Mouse (Mus musculus): ENCODE measurements around the gene Tmprss9. TPM values are rescaled to one million over a fixed set of nuclear protein-coding genes. Genes with fewer than 3 reads are reported as not detected.

Tmprss9 gene
- total and polyA plus RNA-seq, 3 experiments = 0.15 to 0.25 TPM; not detected in 1

DNA sequence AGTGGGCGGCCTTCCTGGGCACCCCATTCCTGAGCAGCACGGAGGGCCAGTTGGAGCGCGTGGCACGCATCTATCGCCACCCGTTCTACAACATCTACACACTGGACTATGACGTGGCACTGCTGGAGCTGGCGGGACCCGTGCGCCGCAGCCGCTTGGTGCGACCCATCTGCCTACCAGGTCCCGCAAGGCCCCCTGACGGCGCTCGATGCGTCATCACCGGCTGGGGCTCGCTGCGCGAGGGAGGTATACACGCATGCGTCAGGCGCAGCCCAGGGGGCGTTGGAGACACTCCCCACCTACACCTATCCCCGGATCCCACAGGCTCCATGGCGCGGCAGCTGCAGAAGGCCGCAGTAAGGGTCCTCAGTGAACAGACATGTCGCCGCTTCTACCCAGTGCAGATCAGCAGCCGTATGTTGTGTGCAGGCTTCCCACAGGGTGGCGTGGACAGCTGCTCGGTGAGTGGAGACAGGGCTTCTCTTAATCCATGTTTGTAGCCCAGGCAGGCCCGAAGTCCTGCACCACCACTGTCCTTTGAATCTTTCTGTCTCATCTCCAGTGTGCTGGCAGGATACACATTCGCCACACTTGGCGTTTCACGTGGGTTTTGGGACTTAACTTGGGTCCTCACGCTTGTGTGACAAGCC is 26.3 kb downstream of the Tmprss9 start:
- Histone ChIP-seq H3K4me3 (ENCODE audit: control insufficient read depth in 1 of 2, insufficient read depth in 1 of 2, low read depth in 2 of 2, low read length in 2 of 2) (no peak overlapping the region), H3K27ac (ENCODE audit: control insufficient read depth, low read depth, low read length) (no peak overlapping the region), H3K4me1 (ENCODE audit: control insufficient read depth in 1 of 2, insufficient read depth in 2 of 2, low read length in 2 of 2) (peaks cover 0 to 8% of the 10 kb centered on the region in 2 experiments; a peak in 2 of 4 replicates), H3K79me2 (ENCODE audit: control insufficient read depth, insufficient read depth, low read length, poor library complexity) (peaks cover 17% of the 10 kb centered on the region), H3K27me3 (ENCODE audit: control insufficient read depth in 1 of 2, insufficient read depth in 2 of 2, low read length in 2 of 2) (no peaks in the 10 kb centered on the region), H3K9me3 (replicated peaks; ENCODE audit: insufficient read depth, low read length) (no peaks in the 10 kb centered on the region), H3K36me3 (ENCODE audit: control insufficient read depth in 1 of 2, insufficient read depth in 2 of 2, low read length in 2 of 2) (peaks cover 0 to 5% of the 10 kb centered on the region in 2 experiments; a peak in 2 of 4 replicates), H3K9ac (ENCODE audit: control insufficient read depth, low read depth, low read length, poor library complexity, severe bottlenecking) (no peak overlapping the region)
- peak; percentile 17; the same call in 1 of the 2 replicates for TF ChIP-seq POLR2AphosphoS2 (IDR thresholded peaks at IDR 0.05; ENCODE audit: low read length)
- TF ChIP-seq MEF2A (IDR thresholded peaks at IDR 0.05; ENCODE audit: extremely low read depth, insufficient replicate concordance, low read depth, low read length, poor library complexity, severe bottlenecking) = no peak
- peak in 1 of 2 experiments; percentile 8; a peak in 1 of 4 replicates for TF ChIP-seq POLR2A (IDR thresholded peaks at IDR 0.05; ENCODE audit: control insufficient read depth in 1 of 2, insufficient read depth in 1 of 2, low read depth in 1 of 2, low read length in 2 of 2, poor library complexity in 1 of 2)
- no peak for DNase-seq (ENCODE audit: low read depth, low spot score)

DNA sequence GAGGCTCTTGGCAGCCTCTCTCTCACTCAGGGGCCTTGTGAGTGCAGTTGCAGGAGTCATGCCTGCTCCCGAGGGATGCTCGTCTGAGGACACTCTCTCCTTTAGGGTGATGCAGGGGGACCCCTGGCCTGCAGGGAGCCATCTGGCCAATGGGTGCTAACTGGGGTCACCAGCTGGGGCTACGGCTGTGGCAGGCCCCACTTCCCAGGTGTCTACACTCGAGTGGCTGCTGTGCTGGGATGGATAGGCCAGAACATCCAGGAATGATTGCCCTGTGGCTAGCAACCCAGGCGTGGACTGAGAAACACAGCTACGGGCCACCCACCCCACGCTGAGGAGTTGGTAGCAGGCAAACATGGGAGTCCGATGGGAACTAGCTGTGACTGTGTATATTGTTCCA is 27.4 kb downstream of the Tmprss9 start:
- Histone ChIP-seq H3K27ac (ENCODE audit: control insufficient read depth, low read depth, low read length) (no peak overlapping the region), H3K4me1 (ENCODE audit: control insufficient read depth in 1 of 2, insufficient read depth in 2 of 2, low read length in 2 of 2) (peaks cover 0 to 8% of the 10 kb centered on the region in 2 experiments; a peak in 2 of 4 replicates), H3K27me3 (ENCODE audit: control insufficient read depth in 1 of 2, insufficient read depth in 2 of 2, low read length in 2 of 2) (no peaks in the 10 kb centered on the region), H3K9me3 (replicated peaks; ENCODE audit: insufficient read depth, low read length) (no peaks in the 10 kb centered on the region), H3K4me3 (ENCODE audit: control insufficient read depth in 1 of 2, insufficient read depth in 1 of 2, low read depth in 2 of 2, low read length in 2 of 2) (peak overlapping the region in 1 of 2 experiments; percentile 90; a peak in 2 of 4 replicates), H3K9ac (ENCODE audit: control insufficient read depth, low read depth, low read length, poor library complexity, severe bottlenecking) (peak overlapping the region; percentile 90), H3K36me3 (ENCODE audit: control insufficient read depth in 1 of 2, insufficient read depth in 2 of 2, low read length in 2 of 2) (peaks cover 0 to 5% of the 10 kb centered on the region in 2 experiments; a peak in 2 of 4 replicates), H3K79me2 (ENCODE audit: control insufficient read depth, insufficient read depth, low read length, poor library complexity) (peaks cover 17% of the 10 kb centered on the region)
- TF ChIP-seq POLR2AphosphoS5 (IDR thresholded peaks at IDR 0.05; ENCODE audit: borderline replicate concordance, low read depth, low read length) (no peak), CHD1 (IDR thresholded peaks at IDR 0.05; ENCODE audit: low read depth, low read length) (no peak), HCFC1 (IDR thresholded peaks at IDR 0.05; ENCODE audit: low read depth, low read length) (no peak), USF2 (IDR thresholded peaks at IDR 0.05; ENCODE audit: borderline replicate concordance in 1 of 2, insufficient read depth in 1 of 2, low read depth in 1 of 2, low read length in 2 of 2) (no peak), POLR2A (IDR thresholded peaks at IDR 0.05; ENCODE audit: control insufficient read depth in 1 of 2, insufficient read depth in 1 of 2, low read depth in 1 of 2, low read length in 2 of 2, poor library complexity in 1 of 2) (no peak), NELFE (IDR thresholded peaks at IDR 0.05; ENCODE audit: low read depth, low read length) (no peak), MXI1 (IDR thresholded peaks at IDR 0.05; ENCODE audit: low read depth, low read length) (no peak), TCF12 (IDR thresholded peaks at IDR 0.05; ENCODE audit: low read depth, low read length) (no peak), GATA1 (IDR thresholded peaks at IDR 0.05; ENCODE audit: low read depth, low read length) (no peak), USF1 (IDR thresholded peaks at IDR 0.05; ENCODE audit: low read depth, low read length) (no peak), SIN3A (IDR thresholded peaks at IDR 0.05; ENCODE audit: low read length) (no peak)
- no peak for DNase-seq (ENCODE audit: low read depth, low spot score)
